In genomic region chr1:105312601-105312901, GRCm38 (mm10) we compare ENCODE assay signal across 19 mouse cellular contexts. TPM values are rescaled to one million over a fixed set of nuclear protein-coding genes. Genes with fewer than 3 reads are reported as not detected.
DNase-seq lines count a peak whose midpoint lies in the region; ATAC-seq and TF ChIP-seq lines count a peak whose summit lies in the region.
"Had no signal": no experiment of that assay in that cellular context is flagged by ENCODE, and none has a peak within 500 bp of the region (broad histone marks: within the 10 kb centered on the region; RNA-seq: fewer than 3 reads in every experiment).

No protein-coding gene starts in this region.

- no peaks in the 10 kb centered on the region for H3K36me3 ChIP-seq in forebrain, embryonic 15.5 days
- no peaks in the 10 kb centered on the region for H3K36me3 ChIP-seq in forebrain, postnatal 0 days (ENCODE audit: insufficient read depth)
- H3K36me3 ChIP-seq in lung, embryonic 15.5 days = no peaks in the 10 kb centered on the region
- no peaks in the 10 kb centered on the region for H3K36me3 ChIP-seq in embryonic facial prominence, embryonic 12.5 days
- H3K36me3 ChIP-seq in hindbrain, embryonic 15.5 days = no peaks in the 10 kb centered on the region
- H3K36me3 ChIP-seq: stomach, embryonic 15.5 days had no signal

- 0 out of 2 replicates have a peak, but pooled peaks have one; percentile 38 for ATAC-seq in forebrain, embryonic 15.5 days (replicated peaks)
- no peak for ATAC-seq in forebrain, postnatal 0 days
- no peak for ATAC-seq in lung, embryonic 15.5 days (ENCODE audit: borderline replicate concordance, extremely low read depth, low FRiP score, low TSS enrichment)
- no peak for ATAC-seq in embryonic facial prominence, embryonic 12.5 days (ENCODE audit: insufficient number of reproducible peaks, insufficient read depth, low FRiP score, low TSS enrichment)
- ATAC-seq in hindbrain, embryonic 15.5 days (ENCODE audit: low FRiP score, low read depth) = no peak; the same call in 1 of the 2 replicates
- ATAC-seq: Patski had no signal

- WGBS in forebrain, embryonic 15.5 days = 64% methylated on average over 2 of the region's 2 CpGs
- 69% methylated on average over 2 of the region's 2 CpGs for WGBS in forebrain, postnatal 0 days
- WGBS in lung, embryonic 15.5 days = 54% methylated on average over 2 of the region's 2 CpGs
- WGBS in embryonic facial prominence, embryonic 12.5 days = 48% methylated on average over 2 of the region's 2 CpGs
- 46% methylated on average over 2 of the region's 2 CpGs for WGBS in hindbrain, embryonic 15.5 days

- no peak for DNase-seq in forebrain, postnatal 0 days
- no peak for DNase-seq in lung, postnatal 10 days
- no peak for DNase-seq in frontal cortex, postnatal 10 days (ENCODE audit: low spot score in 2 of 2)
- DNase-seq in kidney, adult 11 months = no peak
- DNase-seq: B cell, adult 2 months; cerebellum, adult 11-12 months; kidney, adult 18-20 months; kidney, postnatal 25 days; lung, postnatal 14 days; spleen, adult 18-20 months; thymus, postnatal 14 days had no signal

- H3K4me2 ChIP-seq in forebrain, embryonic 15.5 days (replicated peaks) = no peak overlapping the region
- no peak overlapping the region for H3K4me2 ChIP-seq in forebrain, postnatal 0 days (ENCODE audit: low read depth)
- no peak overlapping the region for H3K4me2 ChIP-seq in lung, embryonic 15.5 days
- no peak overlapping the region for H3K4me2 ChIP-seq in embryonic facial prominence, embryonic 12.5 days (replicated peaks)
- no peak overlapping the region for H3K4me2 ChIP-seq in hindbrain, embryonic 15.5 days
- H3K4me2 ChIP-seq: stomach, embryonic 15.5 days had no signal

- H3K4me3 ChIP-seq in forebrain, embryonic 15.5 days = no peak overlapping the region
- H3K4me3 ChIP-seq in forebrain, postnatal 0 days (ENCODE audit: low read depth, low read length) = no peak overlapping the region
- H3K4me3 ChIP-seq in lung, embryonic 15.5 days = no peak overlapping the region
- H3K4me3 ChIP-seq in embryonic facial prominence, embryonic 12.5 days = no peak overlapping the region
- H3K4me3 ChIP-seq in hindbrain, embryonic 15.5 days = no peak overlapping the region
- H3K4me3 ChIP-seq: stomach, embryonic 15.5 days had no signal

- no peaks in the 10 kb centered on the region for H3K9me3 ChIP-seq in forebrain, embryonic 15.5 days
- no peaks in the 10 kb centered on the region for H3K9me3 ChIP-seq in forebrain, postnatal 0 days (ENCODE audit: low read length)
- no peaks in the 10 kb centered on the region for H3K9me3 ChIP-seq in lung, embryonic 15.5 days
- H3K9me3 ChIP-seq in embryonic facial prominence, embryonic 12.5 days = no peaks in the 10 kb centered on the region
- no peaks in the 10 kb centered on the region for H3K9me3 ChIP-seq in hindbrain, embryonic 15.5 days
- H3K9me3 ChIP-seq: stomach, embryonic 15.5 days had no signal

- no peak overlapping the region for H3K27ac ChIP-seq in forebrain, embryonic 15.5 days (replicated peaks)
- no peak overlapping the region for H3K27ac ChIP-seq in forebrain, postnatal 0 days (ENCODE audit: low read depth, low read length)
- H3K27ac ChIP-seq in lung, embryonic 15.5 days = 0 out of 2 replicates have a peak overlapping the region, but pooled peaks have one; percentile 10
- peak overlapping the region; percentile 69; the same call in 1 of the 2 replicates for H3K27ac ChIP-seq in embryonic facial prominence, embryonic 12.5 days
- H3K27ac ChIP-seq in hindbrain, embryonic 15.5 days (replicated peaks) = 0 out of 2 replicates have a peak overlapping the region, but pooled peaks have one; percentile 10
- H3K27ac ChIP-seq: liver, embryonic 14.5 days; stomach, embryonic 15.5 days had no signal

- peaks cover 6% of the 10 kb centered on the region for H3K4me1 ChIP-seq in forebrain, embryonic 15.5 days
- H3K4me1 ChIP-seq in forebrain, postnatal 0 days (ENCODE audit: insufficient read depth) = no peaks in the 10 kb centered on the region
- H3K4me1 ChIP-seq in lung, embryonic 15.5 days = peaks cover 3% of the 10 kb centered on the region; the same call in 1 of the 2 replicates
- peaks cover 8% of the 10 kb centered on the region; the same call in 1 of the 2 replicates for H3K4me1 ChIP-seq in embryonic facial prominence, embryonic 12.5 days
- H3K4me1 ChIP-seq in hindbrain, embryonic 15.5 days (replicated peaks) = peaks cover 8% of the 10 kb centered on the region
- H3K4me1 ChIP-seq: stomach, embryonic 15.5 days had no signal

- no peak overlapping the region for H3K9ac ChIP-seq in forebrain, embryonic 15.5 days (replicated peaks)
- no peak overlapping the region for H3K9ac ChIP-seq in forebrain, postnatal 0 days
- H3K9ac ChIP-seq in lung, embryonic 15.5 days = no peak overlapping the region
- no peak overlapping the region for H3K9ac ChIP-seq in embryonic facial prominence, embryonic 12.5 days
- no peak overlapping the region for H3K9ac ChIP-seq in hindbrain, embryonic 15.5 days
- H3K9ac ChIP-seq: liver, embryonic 14.5 days; stomach, embryonic 15.5 days had no signal

- H3K27me3 ChIP-seq in forebrain, embryonic 15.5 days = no peaks in the 10 kb centered on the region
- H3K27me3 ChIP-seq in forebrain, postnatal 0 days (ENCODE audit: insufficient read depth, low read length) = no peaks in the 10 kb centered on the region
- H3K27me3 ChIP-seq in lung, embryonic 15.5 days = no peaks in the 10 kb centered on the region
- no peaks in the 10 kb centered on the region for H3K27me3 ChIP-seq in embryonic facial prominence, embryonic 12.5 days
- no peaks in the 10 kb centered on the region for H3K27me3 ChIP-seq in hindbrain, embryonic 15.5 days
- H3K27me3 ChIP-seq: Patski; stomach, embryonic 15.5 days had no signal

- no peak for TF ChIP-seq CTCF in forebrain, postnatal 0 days (IDR thresholded peaks at IDR 0.05; ENCODE audit: low read depth)

RNA-seq across cellular contexts. Expression of gene Rnf152, which starts 44.0 kb away (rescaled TPM):
- polyA plus RNA-seq in forebrain, embryonic 15.5 days (2015; fragmentation: Nextera tagmentation; extraction: Ambion mirVana) = 6.7 and 6.8 TPM in 2 replicates
- 12.5 and 15.8 TPM in 2 replicates for total RNA-seq in forebrain, postnatal 0 days (2014; rRNA removed)
- polyA plus RNA-seq in forebrain, postnatal 0 days (2015; fragmentation: Nextera tagmentation; extraction: Ambion mirVana) = 4.0 and 9.6 TPM in 2 replicates
- polyA plus RNA-seq in lung, embryonic 15.5 days (2015; fragmentation: Nextera tagmentation; extraction: Ambion mirVana) = 1.2 and 1.3 TPM in 2 replicates
- polyA plus RNA-seq in embryonic facial prominence, embryonic 12.5 days (2016; fragmentation: Nextera tagmentation; extraction: Ambion mirVana) = 0.93 and 1.1 TPM in 2 replicates
- 22.6 and 23.3 TPM in 2 replicates for polyA plus RNA-seq in hindbrain, embryonic 15.5 days (2015; fragmentation: Nextera tagmentation; extraction: Ambion mirVana)
- total RNA-seq: common myeloid progenitor, adult 5-6 weeks had no signal

Comparison
In these comparisons a context has a peak if more than half of its experiments do, and no peak if none do; other contexts are left out.
1. H3K27ac ChIP-seq: peak in lung, embryonic 15.5 days (single experiment), embryonic facial prominence, embryonic 12.5 days (single experiment) and hindbrain, embryonic 15.5 days (single experiment); none in forebrain, embryonic 15.5 days (single experiment) and forebrain, postnatal 0 days (single experiment).